Mouse (Mus musculus) megakaryocyte, embryonic 14.5 days (primary cell): ENCODE results near the gene Slc25a45. TPM values are rescaled to one million over a fixed set of nuclear protein-coding genes. Genes with fewer than 3 reads are reported as not detected.
"Not testable (repeated sequence)": the region's sequence is repeated elsewhere in the genome, so short reads cannot be mapped to it uniquely, and the experiment has no call there.

ENCODE experiments used
- H3K27me3 ChIP-seq: replicated peaks from 2 replicates; pipeline ENCODE3; 2012; ENCODE audit warnings: inconsistent platforms
- H3K36me3 ChIP-seq: replicated peaks from 2 replicates; pipeline ENCODE3; 2012; ENCODE audit warnings: low read length, inconsistent platforms, mixed read lengths
- H3K4me1 ChIP-seq: 2 replicates; pipeline ENCODE4 v1.6.1; 2012; ENCODE audit warnings: inconsistent platforms
- H3K4me3 ChIP-seq: replicated peaks from 2 replicates; pipeline ENCODE3; 2012; ENCODE audit warnings: moderate library complexity, mild to moderate bottlenecking, inconsistent platforms
- H3K9me3 ChIP-seq: 2 replicates; pipeline ENCODE4 v1.6.1; 2012; ENCODE audit warnings: inconsistent platforms
- FLI1 ChIP-seq: IDR thresholded peaks from 2 replicates; pipeline ENCODE4 v1.6.1; 2012; ENCODE audit warnings: low read length, inconsistent platforms, mixed read lengths
- GATA1 ChIP-seq: IDR thresholded peaks from 3 replicates; pipeline ENCODE4 v1.6.1; 2012; ENCODE audit warnings: mixed read lengths, low read length, inconsistent platforms, borderline replicate concordance
- polyA plus RNA-seq: library from polyadenylated mRNA; stranded (reverse); fragments of >175 nt; gene quantifications from 2 replicates; pipeline ENCODE4 v1.2.3, GENCODE M21; 2012; ENCODE audit warnings: low replicate concordance; ENCODE audit not compliant: insufficient read depth

Gene Slc25a45
- polyA plus RNA-seq, 1 experiment, result 3.6 TPM

- Histone ChIP-seq H3K4me3 (peak overlapping the region; percentile 83), H3K27me3 (no peaks in the 10 kb centered on the region), H3K36me3 (peaks cover 59% of the 10 kb centered on the region), H3K4me1 (peaks cover 88% of the 10 kb centered on the region), H3K9me3 (no peaks in the 10 kb centered on the region)
- TF ChIP-seq GATA1 (no peak), FLI1 (no peak)
Observed at GRCm38 (mm10) chr19:5872931-5873556, 4.6 kb upstream of the Slc25a45 start.

GRCm38 (mm10) chr19:5874391-5874968 is 3.1 kb upstream of the Slc25a45 start:
- Histone ChIP-seq H3K4me1 (peaks cover 93% of the 10 kb centered on the region), H3K4me3 (peak overlapping the region; percentile 99), H3K36me3 (peaks cover 49% of the 10 kb centered on the region), H3K27me3 (no peaks in the 10 kb centered on the region), H3K9me3 (no peaks in the 10 kb centered on the region)
- TF ChIP-seq FLI1 (no peak), GATA1 (no peak)

GRCm38 (mm10) chr19:5874969-5875480 is 2.6 kb upstream of the Slc25a45 start, which contains the start of gene Frmd8:
Frmd8 (minus strand) TSS chr19:5875274.
- Histone ChIP-seq H3K4me1 (peaks cover 93% of the 10 kb centered on the region), H3K4me3 (peak within 1 kb of the TSS; percentile 99), H3K27me3 (no peaks in the 10 kb centered on the region), H3K9me3 (no peaks in the 10 kb centered on the region), H3K36me3 (peaks cover 49% of the 10 kb centered on the region)
- no peak for TF ChIP-seq FLI1
- no peak for TF ChIP-seq GATA1

GRCm38 (mm10) chr19:5878362-5878722 is 734 bp downstream of the Slc25a45 start:
- peak overlapping the region; percentile 91 for H3K4me3 ChIP-seq
- peaks cover 50% of the 10 kb centered on the region for H3K36me3 ChIP-seq
- H3K4me1 ChIP-seq, result peaks cover 77% of the 10 kb centered on the region

GRCm38 (mm10) chr19:5878916-5879315 is 1.3 kb downstream of the Slc25a45 start:
- H3K4me3 ChIP-seq, result peak overlapping the region; percentile 91

More at GRCm38 (mm10) chr19:5878362-5878722, 734 bp downstream of the Slc25a45 start:
- TF ChIP-seq GATA1, result no peak
- no peak for TF ChIP-seq FLI1
- no peaks in the 10 kb centered on the region for H3K9me3 ChIP-seq
- no peaks in the 10 kb centered on the region for H3K27me3 ChIP-seq

GRCm38 (mm10) chr19:5879735-5880134 is 2.1 kb downstream of the Slc25a45 start:
- peak overlapping the region; percentile 77 for H3K4me3 ChIP-seq
- TF ChIP-seq GATA1, result no peak
- no peak for TF ChIP-seq FLI1
- no peaks in the 10 kb centered on the region for H3K9me3 ChIP-seq
- peaks cover 56% of the 10 kb centered on the region for H3K36me3 ChIP-seq
- peaks cover 73% of the 10 kb centered on the region for H3K4me1 ChIP-seq
- no peaks in the 10 kb centered on the region for H3K27me3 ChIP-seq

More at GRCm38 (mm10) chr19:5878916-5879315, 1.3 kb downstream of the Slc25a45 start:
- no peaks in the 10 kb centered on the region for H3K9me3 ChIP-seq
- peaks cover 50% of the 10 kb centered on the region for H3K36me3 ChIP-seq
- peaks cover 74% of the 10 kb centered on the region for H3K4me1 ChIP-seq
- TF ChIP-seq FLI1 (no peak), GATA1 (no peak)
- H3K27me3 ChIP-seq, result no peaks in the 10 kb centered on the region

- Histone ChIP-seq H3K27me3 (no peaks in the 10 kb centered on the region), H3K9me3 (no peaks in the 10 kb centered on the region), H3K4me3 (no peak overlapping the region), H3K36me3 (peaks cover 69% of the 10 kb centered on the region), H3K4me1 (peaks cover 67% of the 10 kb centered on the region)
- no peak for TF ChIP-seq GATA1
- no peak for TF ChIP-seq FLI1
Observed at GRCm38 (mm10) chr19:5881155-5881554, 3.5 kb downstream of the Slc25a45 start.

GRCm38 (mm10) chr19:5882079-5882478 is 4.5 kb downstream of the Slc25a45 start:
- not testable (repeated sequence) for H3K27me3 ChIP-seq, H3K9me3 ChIP-seq, H3K4me3 ChIP-seq
- Histone ChIP-seq H3K4me1 (peaks cover 65% of the 10 kb centered on the region), H3K36me3 (peaks cover 75% of the 10 kb centered on the region)

- TF ChIP-seq GATA1 (no peak), FLI1 (no peak)
- peaks cover 83% of the 10 kb centered on the region for H3K36me3 ChIP-seq
- no peak overlapping the region for H3K4me3 ChIP-seq
- peaks cover 56% of the 10 kb centered on the region for H3K4me1 ChIP-seq
- H3K27me3 ChIP-seq, result no peaks in the 10 kb centered on the region
- no peaks in the 10 kb centered on the region for H3K9me3 ChIP-seq
Observed at GRCm38 (mm10) chr19:5883935-5884334, 6.3 kb downstream of the Slc25a45 start.

GRCm38 (mm10) chr19:5885838-5886237 is 8.2 kb downstream of the Slc25a45 start:
- H3K4me1 ChIP-seq, result peaks cover 37% of the 10 kb centered on the region

More at GRCm38 (mm10) chr19:5885838-5886237, 8.2 kb downstream of the Slc25a45 start:
- H3K36me3 ChIP-seq, result peaks cover 76% of the 10 kb centered on the region
- H3K27me3 ChIP-seq, result no peaks in the 10 kb centered on the region
- no peak for TF ChIP-seq FLI1
- no peak overlapping the region for H3K4me3 ChIP-seq
- no peaks in the 10 kb centered on the region for H3K9me3 ChIP-seq
